In the genomic region with DNA sequence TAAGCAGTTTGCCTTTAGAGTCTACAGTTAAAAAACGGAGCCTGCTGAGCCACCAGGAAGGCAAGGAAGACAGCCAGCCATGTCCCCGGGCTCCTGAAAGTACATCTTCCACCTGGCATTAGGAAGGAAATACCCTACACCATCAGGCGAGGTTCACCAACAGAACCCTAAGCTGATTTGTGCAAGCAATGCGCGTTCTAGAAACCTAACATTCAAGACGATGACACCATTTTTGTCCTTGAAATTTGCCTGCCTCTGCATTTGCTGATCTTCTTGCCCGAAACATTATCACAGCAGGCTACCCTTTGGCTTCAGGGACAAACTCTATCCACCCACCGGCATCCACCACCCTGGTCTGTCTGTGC, we compare ENCODE assay signal across 7 mouse cellular contexts. TPM values are rescaled to one million over a fixed set of nuclear protein-coding genes. Genes with fewer than 3 reads are reported as not detected.
DNase-seq lines count a peak whose midpoint lies in the region; ATAC-seq and TF ChIP-seq lines count a peak whose summit lies in the region.

No protein-coding gene starts in this region.

- peak overlapping the region; percentile 93 for H3K4me2 ChIP-seq in kidney, embryonic 16.5 days (replicated peaks; ENCODE audit: low read depth, low read length)
- no peak overlapping the region for H3K4me2 ChIP-seq in forebrain, embryonic 13.5 days
- H3K4me2 ChIP-seq in liver, embryonic 14.5 days (ENCODE audit: low read depth), result peak overlapping the region; percentile 95
- no peak overlapping the region for H3K4me2 ChIP-seq in midbrain, postnatal 0 days (ENCODE audit: low read depth, low read length, poor library complexity, severe bottlenecking)

- peak overlapping the region; percentile 93; the same call in 1 of the 2 replicates for H3K9ac ChIP-seq in kidney, embryonic 16.5 days (replicated peaks; ENCODE audit: low read length)
- H3K9ac ChIP-seq in forebrain, embryonic 13.5 days, result no peak overlapping the region
- no peak overlapping the region; the same call in 1 of the 2 replicates for H3K9ac ChIP-seq in liver, embryonic 14.5 days (replicated peaks)
- H3K9ac ChIP-seq in midbrain, postnatal 0 days (replicated peaks; ENCODE audit: low read length, poor library complexity, severe bottlenecking), result no peak overlapping the region

- peaks cover 10% of the 10 kb centered on the region for H3K36me3 ChIP-seq in kidney, embryonic 16.5 days (ENCODE audit: insufficient read depth, low read length)
- peaks cover 9% of the 10 kb centered on the region for H3K36me3 ChIP-seq in forebrain, embryonic 13.5 days (ENCODE audit: poor library complexity, severe bottlenecking)
- peaks cover 7% of the 10 kb centered on the region for H3K36me3 ChIP-seq in liver, embryonic 14.5 days (replicated peaks; ENCODE audit: control insufficient read depth, insufficient read depth, low read depth)
- no peaks in the 10 kb centered on the region for H3K36me3 ChIP-seq in midbrain, postnatal 0 days (ENCODE audit: insufficient read depth, low read length)

- TF ChIP-seq EP300 in liver, embryonic 14.5 days (IDR thresholded peaks at IDR 0.05; ENCODE audit: low read depth), result no peak

- peak overlapping the region; percentile 100 for H3K27ac ChIP-seq in kidney, embryonic 16.5 days (ENCODE audit: low read length)
- peak overlapping the region; percentile 53 for H3K27ac ChIP-seq in forebrain, embryonic 13.5 days
- H3K27ac ChIP-seq in liver, embryonic 14.5 days, result peak overlapping the region; percentile 95
- no peak overlapping the region; the same call in 1 of the 2 replicates for H3K27ac ChIP-seq in midbrain, postnatal 0 days (ENCODE audit: low read depth, low read length)

- H3K9me3 ChIP-seq in kidney, embryonic 16.5 days (ENCODE audit: low read length), result no peaks in the 10 kb centered on the region
- H3K9me3 ChIP-seq in forebrain, embryonic 13.5 days (replicated peaks), result no peaks in the 10 kb centered on the region
- no peaks in the 10 kb centered on the region for H3K9me3 ChIP-seq in liver, embryonic 14.5 days (ENCODE audit: control insufficient read depth, low read length)
- H3K9me3 ChIP-seq in midbrain, postnatal 0 days (ENCODE audit: low read length), result no peaks in the 10 kb centered on the region

- no peaks in the 10 kb centered on the region for H3K27me3 ChIP-seq in kidney, embryonic 16.5 days (ENCODE audit: insufficient read depth, low read length)
- no peaks in the 10 kb centered on the region for H3K27me3 ChIP-seq in forebrain, embryonic 13.5 days
- H3K27me3 ChIP-seq in liver, embryonic 14.5 days (ENCODE audit: control insufficient read depth, insufficient read depth, low read length), result no peaks in the 10 kb centered on the region
- no peaks in the 10 kb centered on the region for H3K27me3 ChIP-seq in midbrain, postnatal 0 days (ENCODE audit: insufficient read depth, low read length)

- no peak for TF ChIP-seq CTCF in liver, embryonic 14.5 days (IDR thresholded peaks at IDR 0.05; ENCODE audit: low read depth)
- TF ChIP-seq CTCF in midbrain, postnatal 0 days (IDR thresholded peaks at IDR 0.05), result no peak

- H3K4me3 ChIP-seq in kidney, embryonic 16.5 days (ENCODE audit: low read length), result peak overlapping the region; percentile 0; the same call in 1 of the 2 replicates
- H3K4me3 ChIP-seq in forebrain, embryonic 13.5 days, result no peak overlapping the region
- no peak overlapping the region for H3K4me3 ChIP-seq in liver, embryonic 14.5 days (ENCODE audit: insufficient read depth in 1 of 2, low read depth in 2 of 2, low read length in 2 of 2)
- H3K4me3 ChIP-seq in midbrain, postnatal 0 days (ENCODE audit: low read depth, low read length), result no peak overlapping the region

- 54% methylated on average over 8 of the region's 8 CpGs for WGBS in kidney, embryonic 16.5 days
- WGBS in forebrain, embryonic 13.5 days, result 82% methylated on average over 8 of the region's 8 CpGs
- 18% methylated on average over 8 of the region's 8 CpGs for WGBS in liver, embryonic 14.5 days (ENCODE audit: insufficient replicate concordance)
- 68% methylated on average over 8 of the region's 8 CpGs for WGBS in midbrain, postnatal 0 days

- ATAC-seq in kidney, embryonic 16.5 days (ENCODE audit: low FRiP score, low TSS enrichment), result no peak
- ATAC-seq in forebrain, embryonic 13.5 days, result no peak
- no peak for ATAC-seq in liver, embryonic 14.5 days (ENCODE audit: insufficient read depth)
- ATAC-seq in midbrain, postnatal 0 days (ENCODE audit: low FRiP score), result no peak

- DNase-seq in kidney, adult 18-20 months, result no peak
- peak; percentile 33 for DNase-seq in brain, adult 2 months (ENCODE audit: low read depth, low spot score)
- no peak for DNase-seq in liver, embryonic 14.5 days (ENCODE audit: low read depth in 3 of 3, low spot score in 3 of 3)
- DNase-seq in midbrain, postnatal 0 days (ENCODE audit: low spot score), result no peak
- no peak for DNase-seq in kidney, postnatal 14 days

- peaks cover 60% of the 10 kb centered on the region for H3K4me1 ChIP-seq in kidney, embryonic 16.5 days (ENCODE audit: insufficient read depth, low read length)
- peaks cover 66% of the 10 kb centered on the region for H3K4me1 ChIP-seq in forebrain, embryonic 13.5 days
- peaks cover 32 to 54% of the 10 kb centered on the region in 2 experiments for H3K4me1 ChIP-seq in liver, embryonic 14.5 days (replicated peaks; ENCODE audit: control insufficient read depth in 2 of 2, insufficient read depth in 2 of 2, low read length in 1 of 2)
- no peaks in the 10 kb centered on the region; the same call in 1 of the 2 replicates for H3K4me1 ChIP-seq in midbrain, postnatal 0 days (ENCODE audit: insufficient read depth, low read length)

RNA-seq across cellular contexts. Expression of gene Pigv, which starts 1.9 kb away (rescaled TPM):
- polyA plus RNA-seq in kidney, embryonic 16.5 days (2015; fragmentation: Nextera tagmentation; extraction: Ambion mirVana), result 19.2 and 22.7 TPM in 2 replicates
- polyA plus RNA-seq in forebrain, embryonic 13.5 days (2015; fragmentation: Nextera tagmentation; extraction: Ambion mirVana), result 13.6 and 14.5 TPM in 2 replicates
- polyA plus RNA-seq in liver, embryonic 14.5 days (2012; rRNA removed), result 3.2 and 3.3 TPM in 2 replicates
- polyA plus RNA-seq in liver, embryonic 14.5 days (2014; fragmentation: Nextera tagmentation; extraction: Ambion mirVana), result 3.1 and 4.0 TPM in 2 replicates
- total RNA-seq in midbrain, postnatal 0 days (2014; rRNA removed), result 8.9 and 15.9 TPM in 2 replicates
- 13.5 and 14.8 TPM in 2 replicates for polyA plus RNA-seq in midbrain, postnatal 0 days (2015; fragmentation: Nextera tagmentation; extraction: Ambion mirVana)

RNA-seq across cellular contexts. Expression of gene Zdhhc18, which starts 24.4 kb away (rescaled TPM):
- polyA plus RNA-seq in kidney, embryonic 16.5 days (2015; fragmentation: Nextera tagmentation; extraction: Ambion mirVana), result 2.4 and 4.4 TPM in 2 replicates
- 3.2 and 4.6 TPM in 2 replicates for polyA plus RNA-seq in forebrain, embryonic 13.5 days (2015; fragmentation: Nextera tagmentation; extraction: Ambion mirVana)
- 3.8 and 3.9 TPM in 2 replicates for polyA plus RNA-seq in liver, embryonic 14.5 days (2012; rRNA removed)
- polyA plus RNA-seq in liver, embryonic 14.5 days (2014; fragmentation: Nextera tagmentation; extraction: Ambion mirVana), result 0.58 and 0.90 TPM in 2 replicates
- total RNA-seq in midbrain, postnatal 0 days (2014; rRNA removed), result 19.2 and 26.7 TPM in 2 replicates
- polyA plus RNA-seq in midbrain, postnatal 0 days (2015; fragmentation: Nextera tagmentation; extraction: Ambion mirVana), result 5.9 and 7.3 TPM in 2 replicates

Comparison
In these comparisons a context has a peak if more than half of its experiments do, and no peak if none do; other contexts are left out.
1. H3K4me2 ChIP-seq: peak in kidney, embryonic 16.5 days (single experiment) and liver, embryonic 14.5 days (single experiment); none in forebrain, embryonic 13.5 days (single experiment) and midbrain, postnatal 0 days (single experiment).